Mouse (Mus musculus) layer of hippocampus, adult 9-10 months (tissue): ENCODE measurements around the gene Pole.

Experiments
- DNase-seq: peaks from one replicate; pipeline ENCODE4 v3.0.0; 2022; ENCODE audit warnings: low spot score

Gene Pole

DNA sequence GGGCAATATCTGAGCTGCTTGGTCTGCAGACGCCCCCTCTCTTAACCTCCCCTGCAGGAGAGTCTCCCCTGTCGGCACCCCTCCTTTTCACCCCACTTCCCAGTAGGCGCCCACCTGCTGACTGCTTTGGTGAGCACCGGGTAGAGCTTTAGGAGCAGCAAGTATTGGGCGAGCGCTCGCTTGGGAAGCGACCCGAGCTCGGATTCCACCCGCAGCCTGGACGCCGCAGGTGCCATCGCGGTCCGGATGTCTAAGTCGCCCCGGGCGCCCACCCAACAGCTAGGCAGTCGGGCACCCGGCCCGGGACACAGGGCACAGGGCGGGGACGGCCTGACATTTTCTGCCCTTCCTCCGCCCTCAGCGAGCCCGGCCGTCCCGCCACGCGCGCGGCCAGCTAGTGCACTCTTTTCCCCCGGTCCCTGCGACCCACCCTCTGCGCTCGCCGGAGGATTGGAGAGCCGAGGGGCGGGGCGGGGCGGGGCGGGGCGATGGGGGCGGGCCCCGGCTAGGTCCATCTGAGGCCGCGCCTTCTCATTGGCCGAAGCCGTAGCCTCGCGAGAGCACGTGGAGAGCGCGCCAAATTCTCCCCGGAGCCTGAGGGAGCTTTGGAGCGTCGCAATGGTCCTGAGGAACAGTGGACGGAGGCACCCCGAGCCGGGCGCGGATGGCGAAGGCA lies at the start of gene Pole, which contains the start of gene Pxmp2:
TSS of gene Pole (plus strand) at position 537 of the 676 bp plus-strand sequence.
TSS of gene Pxmp2 (minus strand) at position 417 of the 676 bp plus-strand sequence.
- peak; percentile 57 for DNase-seq

DNA sequence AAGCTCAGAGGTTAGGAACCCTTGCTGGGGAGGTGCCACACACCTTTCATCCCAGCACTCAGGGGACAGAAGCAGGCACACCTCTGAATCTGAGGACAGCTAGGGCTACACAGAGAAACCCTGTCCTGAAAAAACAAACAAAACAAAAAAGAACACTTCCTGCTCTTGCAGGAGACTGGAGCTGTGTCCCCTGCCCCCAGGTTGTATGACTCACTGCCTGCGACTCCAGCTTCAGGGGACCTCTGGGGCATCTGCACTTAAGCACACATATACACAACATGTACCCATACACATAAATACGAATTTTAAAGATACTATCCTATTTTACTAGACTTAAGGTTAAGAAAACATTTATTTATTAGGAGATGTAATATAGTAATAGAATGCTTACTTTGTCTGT lies 42.0 kb upstream of the Pole start:
- no peak for DNase-seq

GRCm38 (mm10) chr5:110266941-110267340 lies 19.2 kb upstream of the Pole start:
- no peak for DNase-seq

- peak; percentile 57 for DNase-seq
Measured at GRCm38 (mm10) chr5:110269141-110270101, 16.7 kb upstream of the Pole start, which contains the start of gene Pgam5. Gene Pgam5 (minus strand): TSS chr5:110269913.

DNA sequence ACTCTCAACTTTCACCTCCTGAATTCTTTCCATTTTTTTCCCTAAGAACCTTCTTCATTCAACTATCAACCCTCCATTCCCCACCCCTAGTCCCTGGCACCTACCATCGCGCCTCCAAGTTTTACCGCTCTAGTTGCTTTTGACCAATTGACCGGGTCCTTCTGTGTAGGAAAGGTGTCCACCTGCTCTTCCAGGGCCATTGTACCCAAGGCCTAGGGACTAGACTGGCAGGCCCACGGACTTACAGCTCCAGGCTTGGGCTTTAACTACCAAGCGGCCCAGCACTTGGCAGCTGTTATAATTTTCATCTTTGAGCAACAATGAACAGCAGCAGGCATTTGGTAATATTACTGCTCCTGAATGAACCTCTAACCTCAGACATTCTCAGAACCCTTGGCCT lies 15.9 kb upstream of the Pole start:
- no peak for DNase-seq

DNA sequence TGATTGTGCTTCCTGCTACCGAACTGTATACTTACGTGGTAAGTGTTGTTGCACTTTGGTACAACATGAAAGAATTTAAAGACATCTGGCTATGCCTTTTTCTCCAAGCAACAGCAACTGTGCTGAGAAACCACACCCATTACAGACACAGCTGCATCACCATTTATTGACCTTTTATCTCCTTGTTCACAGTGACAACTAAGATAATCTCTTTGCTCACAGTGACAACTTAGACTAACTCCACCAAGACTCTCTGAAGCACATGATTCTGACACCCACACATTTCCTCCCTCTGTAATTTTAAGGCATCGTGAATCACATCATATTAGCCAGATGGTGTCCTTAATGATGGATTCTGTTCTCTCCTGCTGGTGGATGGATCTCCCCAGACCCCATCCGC lies 12.0 kb upstream of the Pole start:
- DNase-seq = no peak

GRCm38 (mm10) chr5:110274846-110275245 lies 11.3 kb upstream of the Pole start:
- no peak for DNase-seq

- DNase-seq = no peak
Measured at GRCm38 (mm10) chr5:110276391-110276790, 9.7 kb upstream of the Pole start.

DNA sequence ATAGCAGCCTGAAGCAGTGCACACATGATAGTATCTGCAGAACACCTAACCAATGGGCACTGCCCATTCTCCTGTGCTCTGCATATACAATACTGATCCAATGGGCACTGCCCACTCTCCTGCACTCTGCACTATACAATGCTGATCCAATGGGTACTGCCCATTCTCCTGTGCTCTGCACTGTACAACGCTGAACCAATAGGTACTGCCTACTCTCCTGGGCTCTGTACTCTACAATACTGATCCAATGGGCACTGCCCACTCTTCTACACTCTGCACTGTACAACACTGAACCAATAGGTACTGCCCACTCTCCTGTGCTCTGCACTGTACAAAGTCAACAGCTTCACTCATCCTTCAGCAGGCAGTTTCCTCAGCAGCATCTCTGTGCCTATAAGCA lies 9.2 kb upstream of the Pole start:
- no peak for DNase-seq

DNA sequence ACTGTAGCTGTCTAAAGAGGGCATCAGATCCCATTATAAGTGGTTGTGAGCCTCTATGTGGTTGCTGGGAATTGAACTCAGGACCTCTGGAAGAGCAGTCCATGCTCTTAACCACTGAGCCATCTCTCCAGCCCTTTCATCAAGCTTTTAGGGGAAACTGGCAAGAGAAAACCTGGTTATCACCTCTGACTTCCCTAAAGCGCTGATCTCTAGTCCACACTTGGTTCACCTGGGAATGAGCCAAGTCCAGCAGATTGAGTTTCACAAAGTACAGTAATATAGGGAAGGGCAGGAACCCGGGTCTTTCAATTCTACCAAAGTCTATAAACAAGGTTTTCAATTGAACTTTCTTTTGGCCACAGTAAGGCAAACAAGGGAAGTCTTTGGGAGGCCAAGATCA lies 4.1 kb upstream of the Pole start:
- no peak for DNase-seq

- DNase-seq = no peak
Measured at GRCm38 (mm10) chr5:110284536-110284935, 1.6 kb upstream of the Pole start.

- no peak for DNase-seq
Measured at GRCm38 (mm10) chr5:110285156-110285555, 950 bp upstream of the Pole start.

DNA sequence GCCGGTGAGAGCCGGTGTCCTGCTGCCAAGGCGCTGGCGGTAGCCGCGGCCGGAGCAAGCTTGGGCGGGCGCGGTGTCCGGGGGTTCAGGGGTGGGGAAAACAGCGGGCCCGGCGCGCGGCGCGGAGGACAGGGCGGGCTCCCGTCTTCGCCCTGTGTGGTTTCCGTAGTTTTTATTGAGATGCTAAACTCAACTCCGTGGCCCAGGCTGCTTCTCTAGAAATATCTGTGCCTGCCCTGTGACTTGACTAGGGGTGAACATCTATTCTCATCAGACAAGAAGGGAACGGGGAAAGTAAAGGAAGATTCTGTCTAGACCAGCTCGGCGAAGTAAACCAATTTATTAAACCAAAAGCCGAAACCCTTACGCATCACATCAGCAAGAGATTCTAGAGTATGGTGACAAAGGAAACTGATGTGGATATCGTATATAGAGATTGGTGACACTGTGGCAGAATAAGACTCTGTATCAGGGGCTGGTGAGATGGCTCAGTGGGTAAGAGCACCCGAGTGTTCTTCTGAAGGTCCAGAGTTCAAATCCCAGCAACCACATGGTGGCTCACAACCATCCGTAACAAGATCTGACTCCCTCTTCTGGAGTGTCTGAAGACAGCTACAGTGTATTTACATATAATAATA lies 459 bp downstream of the Pole start:
- no peak for DNase-seq

DNA sequence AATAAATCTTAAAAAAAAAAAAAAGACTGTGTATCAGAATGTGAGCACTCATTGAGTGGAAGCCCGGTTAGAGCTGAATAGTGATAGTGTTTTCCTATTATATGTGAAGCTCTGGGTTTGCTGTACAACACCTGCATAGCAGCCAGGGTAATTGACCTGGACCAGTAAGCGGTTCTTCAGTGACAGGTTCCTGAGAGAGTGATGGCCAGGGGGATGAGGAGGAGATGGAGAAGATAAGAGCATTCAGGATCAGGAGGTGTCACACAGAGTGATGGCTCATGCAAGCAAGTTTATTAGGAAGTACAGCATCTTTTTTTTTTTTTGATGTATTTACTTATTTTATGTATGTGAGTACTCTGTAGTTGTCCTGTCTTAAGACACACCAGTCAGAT lies 974 bp downstream of the Pole start:
- no peak for DNase-seq

DNA sequence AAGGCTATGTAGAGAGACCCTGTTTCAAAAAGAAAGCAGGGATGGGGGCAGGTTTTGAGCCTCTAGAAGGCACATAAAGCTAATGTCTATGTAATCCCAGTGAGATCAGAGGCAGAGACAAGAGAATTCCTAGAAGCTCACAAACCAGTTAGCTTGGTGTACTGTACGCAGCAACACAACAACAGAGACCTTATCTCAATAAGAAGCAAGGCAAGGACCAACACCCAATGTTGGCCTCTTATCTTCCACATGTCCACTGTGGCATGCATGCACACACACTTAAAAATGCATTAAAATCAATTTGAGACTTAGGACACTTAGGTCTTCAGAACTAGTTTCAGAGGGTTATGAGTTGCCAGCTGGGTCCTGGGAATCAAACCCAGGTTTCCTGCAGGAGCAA lies 5.5 kb downstream of the Pole start:
- no peak for DNase-seq

- DNase-seq = no peak
Measured at GRCm38 (mm10) chr5:110296637-110297036, 10.5 kb downstream of the Pole start.

- no peak for DNase-seq
Measured at GRCm38 (mm10) chr5:110300591-110300990, 14.5 kb downstream of the Pole start.

- no peak for DNase-seq
Measured at GRCm38 (mm10) chr5:110308861-110309260, 22.8 kb downstream of the Pole start.

GRCm38 (mm10) chr5:110313127-110313526 lies 27.0 kb downstream of the Pole start:
- DNase-seq = no peak

- DNase-seq = no peak
Measured at GRCm38 (mm10) chr5:110330508-110330907, 44.4 kb downstream of the Pole start.

DNA sequence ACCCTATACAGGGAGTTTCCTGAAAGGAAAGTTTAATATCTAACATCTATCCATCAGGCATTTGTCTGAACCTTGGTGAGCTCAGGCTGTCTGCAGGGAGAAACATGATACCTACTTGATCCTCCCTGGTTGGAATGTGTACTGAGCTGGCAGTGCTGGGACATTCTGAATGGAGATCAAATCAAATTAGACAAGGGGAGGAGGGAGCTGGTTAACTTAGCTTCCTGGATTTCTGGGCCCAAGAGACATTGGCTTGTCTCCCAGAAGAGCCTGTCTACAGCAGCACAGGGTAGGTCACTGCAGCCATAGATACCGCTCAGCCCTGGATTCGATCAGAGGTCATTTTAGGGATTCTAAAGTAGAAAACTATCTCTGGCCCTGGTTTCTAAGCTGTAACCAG lies 52.7 kb downstream of the Pole start:
- no peak for DNase-seq

GRCm38 (mm10) chr5:110342648-110343284 lies 56.7 kb downstream of the Pole start, which contains the start of gene P2rx2:
Gene P2rx2 (minus strand): TSS chr5:110343212.
- no peak for DNase-seq
